Mouse (Mus musculus) gastrocnemius, postnatal 36 days (tissue): ENCODE results near the gene Ddx31. TPM values are rescaled to one million over a fixed set of nuclear protein-coding genes. Genes with fewer than 3 reads are reported as not detected.

Experiments used
- DNase-seq, 2 experiments: peaks; one replicate each; pipeline ENCODE4 v3.0.0; 2022
- intact Hi-C: fragments of 180-260 bp; cut with DNase I; formaldehyde crosslinking; loops from one replicate; pipeline ENCODE4 v1.15.1; 2025
- total RNA-seq, 2 experiments: library from RNA; stranded (reverse); gene quantifications; 2 replicates each; pipeline ENCODE4 v1.2.3; 2021

Ddx31 gene
- total RNA-seq, 2 experiments from 2014 or later: 4.1 to 4.3 TPM

- intact Hi-C loops: no loop called here
- no peak for DNase-seq
These were observed 69.9 kb downstream of the Ddx31 start for GRCm38 (mm10) chr2:28909818-28910710.

- DNase-seq: no peak
- intact Hi-C loops: no loop called here
These were observed 70.7 kb downstream of the Ddx31 start for GRCm38 (mm10) chr2:28910877-28911276.

GRCm38 (mm10) chr2:28911331-28912038 is 71.3 kb downstream of the Ddx31 start:
- intact Hi-C loops: no loop called here
- no peak for DNase-seq

GRCm38 (mm10) chr2:28912039-28912700 is 72.0 kb downstream of the Ddx31 start:
- intact Hi-C loops: no loop called here
- DNase-seq: no peak

GRCm38 (mm10) chr2:28912961-28913360 is 72.8 kb downstream of the Ddx31 start:
- DNase-seq: no peak
- intact Hi-C loops: no loop called here

- DNase-seq: no peak
These were observed 73.9 kb downstream of the Ddx31 start for GRCm38 (mm10) chr2:28914121-28914520.

GRCm38 (mm10) chr2:28915104-28915738 is 75.0 kb downstream of the Ddx31 start:
- no peak for DNase-seq
- intact Hi-C loops: no loop called here

More at GRCm38 (mm10) chr2:28914121-28914520, 73.9 kb downstream of the Ddx31 start:
- intact Hi-C loops: no loop called here

- intact Hi-C loops: no loop called here
- peak in 1 of 2 experiments; percentile 35 for DNase-seq
These were observed 75.7 kb downstream of the Ddx31 start for GRCm38 (mm10) chr2:28915768-28916512.

GRCm38 (mm10) chr2:28916513-28916865 is 76.3 kb downstream of the Ddx31 start, which contains the start of gene Barhl1:
TSS of gene Barhl1 (minus strand) at chr2:28916668.
- intact Hi-C loops: no loop called here
- no peak for DNase-seq

GRCm38 (mm10) chr2:28917156-28917517 is 76.9 kb downstream of the Ddx31 start:
- intact Hi-C loops: no loop called here
- no peak for DNase-seq

GRCm38 (mm10) chr2:28917518-28918361 is 77.5 kb downstream of the Ddx31 start:
- peak in 1 of 2 experiments; percentile 34 for DNase-seq
- intact Hi-C loops: no loop called here

GRCm38 (mm10) chr2:28919001-28919400 is 78.8 kb downstream of the Ddx31 start:
- DNase-seq: no peak
- intact Hi-C loops: no loop called here

- peak; percentile 41 to 67 for DNase-seq
- intact Hi-C loops: loop anchor here (1.0 to 5.0 kb wide), 3 partner anchors 52 to 678 kb away; no protein-coding TSS in a partner anchor
These were observed 83.7 kb downstream of the Ddx31 start for GRCm38 (mm10) chr2:28923912-28924311.

- no peak for DNase-seq
- intact Hi-C loops: no loop called here
These were observed 90.4 kb downstream of the Ddx31 start for GRCm38 (mm10) chr2:28930571-28930970.

- intact Hi-C loops: no loop called here
- DNase-seq: no peak
These were observed 98.8 kb downstream of the Ddx31 start for GRCm38 (mm10) chr2:28938997-28939396.

GRCm38 (mm10) chr2:28943666-28944516 is 103.7 kb downstream of the Ddx31 start:
- intact Hi-C loops: no loop called here

GRCm38 (mm10) chr2:28945388-28945787 is 105.2 kb downstream of the Ddx31 start:
- intact Hi-C loops: no loop called here
- DNase-seq: no peak

More at GRCm38 (mm10) chr2:28943666-28944516, 103.7 kb downstream of the Ddx31 start:
- DNase-seq: no peak

GRCm38 (mm10) chr2:28946312-28946711 is 106.1 kb downstream of the Ddx31 start:
- DNase-seq: no peak
- intact Hi-C loops: no loop called here
